Mouse (Mus musculus) cortical plate, adult 2 months (tissue): ENCODE results near the gene Gm20850. TPM values are rescaled to one million over a fixed set of nuclear protein-coding genes. Genes with fewer than 3 reads are reported as not detected.
"Not testable (repeated sequence)": the region's sequence is repeated elsewhere in the genome, so short reads cannot be mapped to it uniquely, and the experiment has no call there.

Experiments
- H3K27ac ChIP-seq: fragments of 200-500 bp; 2 replicates; pipeline ENCODE4 v1.5.1; 2012; ENCODE audit warnings: low read length, control low read depth, inconsistent platforms; ENCODE audit not compliant: insufficient read depth
- H3K4me1 ChIP-seq: fragments of 200-500 bp; 2 replicates; pipeline ENCODE4 v1.6.1; 2011; ENCODE audit warnings: low read length; ENCODE audit not compliant: control insufficient read depth, insufficient read depth
- H3K4me3 ChIP-seq: fragments of 200-500 bp; 2 replicates; pipeline ENCODE4 v1.5.1; 2011; ENCODE audit warnings: mild to moderate bottlenecking, low read length, control low read depth; ENCODE audit not compliant: insufficient read depth
- polyA plus RNA-seq: library from polyadenylated mRNA; depleted of rRNA; stranded (reverse); fragments of >200 nt; gene quantifications from 2 replicates; pipeline ENCODE4 v1.2.3, GENCODE M21; 2012; rRNA removed

Gene Gm20850
- polyA plus RNA-seq, result not detected in 2 replicates

DNA sequence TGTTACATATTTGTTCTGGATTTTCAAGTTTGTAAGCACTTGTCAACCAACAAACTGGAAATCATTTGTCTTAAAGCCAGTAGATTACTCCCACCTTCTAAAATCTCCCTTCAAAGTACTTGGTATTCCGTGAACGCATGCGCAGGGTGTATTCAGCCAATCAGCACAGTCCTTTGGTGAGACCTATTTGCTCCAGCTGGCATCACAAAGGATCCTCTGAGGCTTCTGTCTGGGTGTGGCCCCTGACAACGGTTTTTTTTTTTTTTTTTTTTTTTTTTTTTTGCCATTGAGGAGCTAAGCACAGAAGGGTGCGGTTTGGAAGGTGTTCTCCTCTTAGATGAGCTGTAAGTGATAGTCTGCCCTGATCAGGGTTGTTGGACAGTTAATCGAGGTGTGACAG lies at the start of gene Gm20850:
TSS of gene Gm20850 (plus strand) at position 301 of the 400 bp plus-strand sequence.
- H3K27ac ChIP-seq, H3K4me1 ChIP-seq, H3K4me3 ChIP-seq: not testable (repeated sequence)
